Mouse (Mus musculus) ovary, postnatal 10 days (tissue): ENCODE results near the gene Nav3.
"Not testable (repeated sequence)": the region's sequence is repeated elsewhere in the genome, so short reads cannot be mapped to it uniquely, and the experiment has no call there.

ENCODE experiments used
- DNase-seq: peaks from one replicate; pipeline ENCODE4 v3.0.0; 2022; ENCODE audit warnings: low spot score

Gene Nav3

GRCm38 (mm10) chr10:110061166-110061565 is 394.8 kb downstream of the Nav3 start:
- no peak for DNase-seq

GRCm38 (mm10) chr10:110037547-110037946 is 418.5 kb downstream of the Nav3 start:
- no peak for DNase-seq

- DNase-seq: no peak
These were observed 421.4 kb downstream of the Nav3 start for GRCm38 (mm10) chr10:110034582-110035099.

- not testable (repeated sequence) for DNase-seq
These were observed 431.1 kb downstream of the Nav3 start for GRCm38 (mm10) chr10:110024897-110025296.

- DNase-seq: no peak
These were observed 433.9 kb downstream of the Nav3 start for GRCm38 (mm10) chr10:110022100-110022499.

GRCm38 (mm10) chr10:110019266-110019866 is 436.6 kb downstream of the Nav3 start:
- no peak for DNase-seq

GRCm38 (mm10) chr10:110001328-110001727 is 454.7 kb downstream of the Nav3 start:
- not testable (repeated sequence) for DNase-seq

- DNase-seq: no peak
These were observed 455.2 kb downstream of the Nav3 start for GRCm38 (mm10) chr10:110000755-110001247.

GRCm38 (mm10) chr10:109999904-110000303 is 456.1 kb downstream of the Nav3 start:
- no peak for DNase-seq

GRCm38 (mm10) chr10:109994302-109994701 is 461.7 kb downstream of the Nav3 start:
- no peak for DNase-seq

- no peak for DNase-seq
These were observed 470.0 kb downstream of the Nav3 start for GRCm38 (mm10) chr10:109985824-109986485.

- no peak for DNase-seq
These were observed 479.7 kb downstream of the Nav3 start for GRCm38 (mm10) chr10:109976351-109976750.

- DNase-seq: no peak
These were observed 481.8 kb downstream of the Nav3 start for GRCm38 (mm10) chr10:109974177-109974576.

- DNase-seq: no peak
These were observed 482.5 kb downstream of the Nav3 start for GRCm38 (mm10) chr10:109973483-109973882.

GRCm38 (mm10) chr10:109950296-109950695 is 505.7 kb downstream of the Nav3 start:
- no peak for DNase-seq

GRCm38 (mm10) chr10:109929319-109929622 is 526.7 kb downstream of the Nav3 start:
- DNase-seq: no peak

- DNase-seq: no peak
These were observed 527.3 kb downstream of the Nav3 start for GRCm38 (mm10) chr10:109928547-109929318.

GRCm38 (mm10) chr10:109926149-109926548 is 529.9 kb downstream of the Nav3 start:
- no peak for DNase-seq

- DNase-seq: no peak
These were observed 531.9 kb downstream of the Nav3 start for GRCm38 (mm10) chr10:109924136-109924535.

- DNase-seq: no peak
These were observed 534.6 kb downstream of the Nav3 start for GRCm38 (mm10) chr10:109921368-109921767.

- peak; percentile 34 for DNase-seq
These were observed 535.3 kb downstream of the Nav3 start for GRCm38 (mm10) chr10:109920607-109921187.

- DNase-seq: no peak
These were observed 536.5 kb downstream of the Nav3 start for GRCm38 (mm10) chr10:109919515-109919914.
